Mouse (Mus musculus) urinary bladder, adult 18-20 months (tissue): Measurements from ENCODE around the gene Ccdc85c.

Experiments
- DNase-seq, 2 experiments: peaks; one replicate each; pipeline ENCODE4 v3.0.0; 2022; ENCODE audit warnings: low spot score in 2 of 2, mixed read lengths in 2 of 2

The Ccdc85c gene

GRCm38 (mm10) chr12:108297033-108297432, 21.8 kb upstream of the Ccdc85c start:
- no peak for DNase-seq

GRCm38 (mm10) chr12:108294620-108295019, 19.4 kb upstream of the Ccdc85c start:
- no peak for DNase-seq

- DNase-seq = peak; percentile 53 to 61
Measured at GRCm38 (mm10) chr12:108292957-108293356, 17.7 kb upstream of the Ccdc85c start.

GRCm38 (mm10) chr12:108292419-108292818, 17.2 kb upstream of the Ccdc85c start:
- DNase-seq = no peak

GRCm38 (mm10) chr12:108288127-108288880, 13.1 kb upstream of the Ccdc85c start:
- DNase-seq = no peak

- DNase-seq = no peak
Measured at GRCm38 (mm10) chr12:108287011-108287410, 11.8 kb upstream of the Ccdc85c start.

- DNase-seq = no peak
Measured at GRCm38 (mm10) chr12:108286381-108286780, 11.2 kb upstream of the Ccdc85c start.

GRCm38 (mm10) chr12:108285225-108286011, 10.2 kb upstream of the Ccdc85c start:
- DNase-seq = no peak

- no peak for DNase-seq
Measured at GRCm38 (mm10) chr12:108284455-108285224, 9.4 kb upstream of the Ccdc85c start.

GRCm38 (mm10) chr12:108278221-108278918, 3.1 kb upstream of the Ccdc85c start:
- no peak for DNase-seq

- no peak for DNase-seq
Measured at GRCm38 (mm10) chr12:108277341-108277841, 2.2 kb upstream of the Ccdc85c start.

GRCm38 (mm10) chr12:108275920-108276822, 946 bp upstream of the Ccdc85c start:
- peak in 1 of 2 experiments; percentile 46 for DNase-seq

GRCm38 (mm10) chr12:108275508-108275890, 274 bp upstream of the Ccdc85c start:
- peak; percentile 92 to 97 for DNase-seq

- no peak for DNase-seq
Measured at GRCm38 (mm10) chr12:108274313-108274595, 971 bp downstream of the Ccdc85c start.

- no peak for DNase-seq
Measured at GRCm38 (mm10) chr12:108273466-108274312, 1.5 kb downstream of the Ccdc85c start.

GRCm38 (mm10) chr12:108272143-108272635, 3.0 kb downstream of the Ccdc85c start:
- DNase-seq = no peak

GRCm38 (mm10) chr12:108271351-108272142, 3.7 kb downstream of the Ccdc85c start:
- DNase-seq = no peak

GRCm38 (mm10) chr12:108270240-108270919, 4.8 kb downstream of the Ccdc85c start:
- DNase-seq = no peak
